Mouse (Mus musculus): Measurements from ENCODE around the gene C77080. TPM values are rescaled to one million over a fixed set of nuclear protein-coding genes. Genes with fewer than 3 reads are reported as not detected.

C77080 gene
- polyA plus RNA-seq, 1 experiment from 2014 or later, result 4.5 TPM

GRCm38 (mm10) chr4:129293702-129294101, 32.5 kb upstream of the C77080 start:
- no peaks in the 10 kb centered on the region for H3K27me3 ChIP-seq (ENCODE audit: control insufficient read depth, insufficient read depth, low read length)
- H3K4me2 ChIP-seq (ENCODE audit: low read depth, low read length), result no peak overlapping the region
- ATAC-seq (ENCODE audit: low read depth), result no peak
- no peak overlapping the region for H3K9ac ChIP-seq (replicated peaks; ENCODE audit: low read depth, low read length)
- no peaks in the 10 kb centered on the region for H3K4me1 ChIP-seq (ENCODE audit: control insufficient read depth, insufficient read depth, low read length)
- H3K9me3 ChIP-seq (ENCODE audit: control insufficient read depth, low read length), result no peaks in the 10 kb centered on the region
- WGBS, result 49% methylated on average over 16 of the region's 16 CpGs
- no peak overlapping the region for H3K4me3 ChIP-seq (ENCODE audit: low read depth, low read length)
- H3K36me3 ChIP-seq (ENCODE audit: control insufficient read depth, insufficient read depth, low read length), result no peaks in the 10 kb centered on the region
- H3K27ac ChIP-seq (ENCODE audit: low read depth, low read length), result no peak overlapping the region

- ATAC-seq (ENCODE audit: low read depth), result no peak
- no peak overlapping the region for H3K4me2 ChIP-seq (ENCODE audit: low read depth, low read length)
- H3K4me1 ChIP-seq (ENCODE audit: control insufficient read depth, insufficient read depth, low read length), result no peaks in the 10 kb centered on the region
- H3K36me3 ChIP-seq (ENCODE audit: control insufficient read depth, insufficient read depth, low read length), result no peaks in the 10 kb centered on the region
- H3K27ac ChIP-seq (ENCODE audit: low read depth, low read length), result no peak overlapping the region
- no peaks in the 10 kb centered on the region for H3K9me3 ChIP-seq (ENCODE audit: control insufficient read depth, low read length)
- H3K9ac ChIP-seq (replicated peaks; ENCODE audit: low read depth, low read length), result no peak overlapping the region
- WGBS, result 63% methylated on average over 7 of the region's 7 CpGs
- no peaks in the 10 kb centered on the region for H3K27me3 ChIP-seq (ENCODE audit: control insufficient read depth, insufficient read depth, low read length)
- H3K4me3 ChIP-seq (ENCODE audit: low read depth, low read length), result no peak overlapping the region
Measured at GRCm38 (mm10) chr4:129292831-129293230, 31.6 kb upstream of the C77080 start.

DNA sequence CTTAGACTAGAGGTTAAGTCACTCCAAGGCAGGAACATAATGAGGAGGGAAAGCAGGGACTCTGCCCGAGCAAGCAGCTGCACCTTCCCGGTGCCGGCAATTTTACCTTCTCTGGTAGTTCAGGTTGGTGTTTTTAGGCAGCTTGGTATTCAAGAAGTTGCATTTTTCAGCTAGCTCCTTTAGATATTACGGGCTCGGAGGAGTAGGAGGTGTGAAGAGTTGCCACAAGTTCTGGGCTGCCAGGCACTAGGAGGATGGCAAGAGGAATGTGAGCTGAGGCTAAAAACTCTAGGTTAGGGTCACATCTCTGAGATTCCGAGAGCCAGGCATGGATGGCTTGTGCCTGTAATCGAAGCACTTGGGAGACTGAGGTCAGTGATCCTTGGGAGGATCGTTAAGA, 28.5 kb upstream of the C77080 start:
- 94% methylated on average over 8 of the region's 8 CpGs for WGBS
- no peaks in the 10 kb centered on the region for H3K9me3 ChIP-seq (ENCODE audit: control insufficient read depth, low read length)
- H3K27me3 ChIP-seq (ENCODE audit: control insufficient read depth, insufficient read depth, low read length), result 0 out of 2 replicates have a peak, but pooled peaks cover 2% of the 10 kb centered on the region
- no peak overlapping the region for H3K27ac ChIP-seq (ENCODE audit: low read depth, low read length)
- H3K36me3 ChIP-seq (ENCODE audit: control insufficient read depth, insufficient read depth, low read length), result no peaks in the 10 kb centered on the region
- H3K4me3 ChIP-seq (ENCODE audit: low read depth, low read length), result no peak overlapping the region
- peaks cover 12% of the 10 kb centered on the region for H3K4me1 ChIP-seq (ENCODE audit: control insufficient read depth, insufficient read depth, low read length)
- no peak for ATAC-seq (ENCODE audit: low read depth)
- H3K9ac ChIP-seq (replicated peaks; ENCODE audit: low read depth, low read length), result no peak overlapping the region
- no peak overlapping the region for H3K4me2 ChIP-seq (ENCODE audit: low read depth, low read length)

GRCm38 (mm10) chr4:129288067-129288466, 26.9 kb upstream of the C77080 start:
- ATAC-seq (ENCODE audit: low read depth), result no peak
- Histone ChIP-seq H3K9ac (replicated peaks; ENCODE audit: low read depth, low read length) (peak overlapping the region; percentile 63; the same call in 1 of the 2 replicates), H3K4me2 (ENCODE audit: low read depth, low read length) (peak overlapping the region; percentile 84)

DNA sequence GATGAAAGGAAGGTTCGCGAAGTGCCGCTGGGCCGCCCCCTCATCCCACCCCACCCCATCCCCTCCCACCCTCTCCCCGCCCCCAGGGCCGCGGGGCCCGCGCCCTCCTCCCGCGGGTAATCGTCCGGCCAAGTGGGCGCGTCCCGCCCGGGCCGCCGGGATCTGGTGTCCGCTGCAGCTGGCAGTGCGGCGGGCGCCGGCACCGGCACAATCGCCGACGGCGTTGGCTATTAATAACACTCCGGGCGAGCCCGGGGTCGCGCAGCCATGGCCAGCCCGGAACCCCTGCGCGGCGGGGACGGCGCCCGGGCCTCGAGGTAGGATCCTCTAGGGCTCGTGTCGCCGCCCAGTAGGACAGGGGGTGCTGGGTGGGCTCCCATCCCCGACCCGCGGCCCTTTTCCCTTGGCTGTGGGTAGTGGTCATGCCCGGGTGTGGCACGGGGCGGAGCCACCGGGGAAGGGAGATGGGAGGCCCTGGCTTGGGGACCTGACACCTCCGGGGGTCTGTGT, 26.3 kb upstream of the C77080 start, which contains the start of gene Sync:
Sync (plus strand) TSS at position 146 of the 510 bp plus-strand sequence.
- Histone ChIP-seq H3K27me3 (ENCODE audit: control insufficient read depth, insufficient read depth, low read length) (0 out of 2 replicates have a peak, but pooled peaks cover 2% of the 10 kb centered on the region), H3K4me3 (ENCODE audit: low read depth, low read length) (peak within 1 kb of the TSS; percentile 48), H3K4me1 (ENCODE audit: control insufficient read depth, insufficient read depth, low read length) (peaks cover 12% of the 10 kb centered on the region), H3K4me2 (ENCODE audit: low read depth, low read length) (peak within 1 kb of the TSS; percentile 84), H3K9me3 (ENCODE audit: control insufficient read depth, low read length) (no peaks in the 10 kb centered on the region), H3K9ac (replicated peaks; ENCODE audit: low read depth, low read length) (peak within 1 kb of the TSS; percentile 63), H3K27ac (ENCODE audit: low read depth, low read length) (no peak within 1 kb of the TSS), H3K36me3 (ENCODE audit: control insufficient read depth, insufficient read depth, low read length) (no peaks in the 10 kb centered on the region)
- peak; percentile 41; the same call in 1 of the 2 replicates for ATAC-seq (ENCODE audit: low read depth)
- WGBS, result under 1% methylated on average over 30 of the region's 53 CpGs

More at GRCm38 (mm10) chr4:129288067-129288466, 26.9 kb upstream of the C77080 start:
- Histone ChIP-seq H3K27me3 (ENCODE audit: control insufficient read depth, insufficient read depth, low read length) (0 out of 2 replicates have a peak, but pooled peaks cover 2% of the 10 kb centered on the region), H3K4me1 (ENCODE audit: control insufficient read depth, insufficient read depth, low read length) (peaks cover 12% of the 10 kb centered on the region), H3K9me3 (ENCODE audit: control insufficient read depth, low read length) (no peaks in the 10 kb centered on the region), H3K36me3 (ENCODE audit: control insufficient read depth, insufficient read depth, low read length) (no peaks in the 10 kb centered on the region), H3K27ac (ENCODE audit: low read depth, low read length) (no peak overlapping the region), H3K4me3 (ENCODE audit: low read depth, low read length) (peak overlapping the region; percentile 48)
- 31% methylated on average over 3 of the region's 3 CpGs for WGBS

DNA sequence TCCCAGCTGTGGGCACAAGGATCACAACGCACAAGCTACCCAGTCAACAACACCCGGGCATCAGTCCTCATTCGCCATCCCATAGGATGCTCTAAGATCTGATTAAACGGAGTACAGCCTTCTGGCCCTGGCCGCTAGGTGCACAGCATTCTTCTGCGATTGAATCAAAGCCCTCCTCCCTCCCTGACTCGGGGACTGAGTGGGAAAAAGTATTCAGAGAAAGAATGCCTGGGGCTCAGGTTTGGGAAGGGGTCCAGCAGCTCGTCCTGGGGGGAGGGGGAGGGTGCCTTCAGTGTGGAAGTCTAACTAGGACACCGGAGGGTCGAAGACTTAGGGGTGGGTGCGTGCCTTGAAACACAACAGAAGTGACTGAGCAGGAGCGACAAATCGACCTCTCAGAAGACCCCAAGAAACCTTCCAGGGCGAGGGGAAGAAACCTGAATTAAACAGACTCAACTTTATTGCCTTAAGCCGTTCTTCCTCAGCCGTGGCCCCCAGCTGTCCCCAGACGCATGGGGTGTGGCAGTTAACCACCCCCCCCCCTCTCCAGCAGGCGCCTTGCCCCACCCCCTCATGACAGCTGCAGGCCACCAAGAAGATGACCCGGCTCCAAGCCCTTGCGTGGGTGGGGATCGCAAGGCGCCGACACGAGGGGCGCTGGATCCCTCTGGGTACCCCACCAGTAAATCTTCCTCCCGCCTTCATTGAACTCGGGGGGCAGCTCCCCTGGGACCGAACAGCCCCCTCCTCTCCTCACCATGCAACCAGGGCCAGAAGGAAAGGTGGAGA, 25.7 kb upstream of the C77080 start:
- WGBS, result 3% methylated on average over 27 of the region's 28 CpGs
- Histone ChIP-seq H3K4me2 (ENCODE audit: low read depth, low read length) (peak overlapping the region; percentile 84), H3K4me1 (ENCODE audit: control insufficient read depth, insufficient read depth, low read length) (peaks cover 12% of the 10 kb centered on the region), H3K9me3 (ENCODE audit: control insufficient read depth, low read length) (no peaks in the 10 kb centered on the region), H3K4me3 (ENCODE audit: low read depth, low read length) (peak overlapping the region; percentile 48), H3K36me3 (ENCODE audit: control insufficient read depth, insufficient read depth, low read length) (no peaks in the 10 kb centered on the region), H3K27me3 (ENCODE audit: control insufficient read depth, insufficient read depth, low read length) (0 out of 2 replicates have a peak, but pooled peaks cover 2% of the 10 kb centered on the region), H3K9ac (replicated peaks; ENCODE audit: low read depth, low read length) (peak overlapping the region; percentile 63), H3K27ac (ENCODE audit: low read depth, low read length) (no peak overlapping the region)
- 0 out of 2 replicates have a peak, but pooled peaks have one; percentile 4 for ATAC-seq (ENCODE audit: low read depth)

- peak; percentile 24; the same call in 1 of the 2 replicates for ATAC-seq (ENCODE audit: low read depth)
- peak overlapping the region; percentile 84; the same call in 1 of the 2 replicates for H3K4me2 ChIP-seq (ENCODE audit: low read depth, low read length)
- no peaks in the 10 kb centered on the region for H3K9me3 ChIP-seq (ENCODE audit: control insufficient read depth, low read length)
- H3K4me1 ChIP-seq (ENCODE audit: control insufficient read depth, insufficient read depth, low read length), result peaks cover 12% of the 10 kb centered on the region
- no peak overlapping the region for H3K4me3 ChIP-seq (ENCODE audit: low read depth, low read length)
- 67% methylated on average over 5 of the region's 5 CpGs for WGBS
- H3K9ac ChIP-seq (replicated peaks; ENCODE audit: low read depth, low read length), result no peak overlapping the region
- no peaks in the 10 kb centered on the region for H3K36me3 ChIP-seq (ENCODE audit: control insufficient read depth, insufficient read depth, low read length)
- 0 out of 2 replicates have a peak, but pooled peaks cover 2% of the 10 kb centered on the region for H3K27me3 ChIP-seq (ENCODE audit: control insufficient read depth, insufficient read depth, low read length)
- no peak overlapping the region for H3K27ac ChIP-seq (ENCODE audit: low read depth, low read length)
Measured at GRCm38 (mm10) chr4:129286001-129286682, 24.9 kb upstream of the C77080 start.

DNA sequence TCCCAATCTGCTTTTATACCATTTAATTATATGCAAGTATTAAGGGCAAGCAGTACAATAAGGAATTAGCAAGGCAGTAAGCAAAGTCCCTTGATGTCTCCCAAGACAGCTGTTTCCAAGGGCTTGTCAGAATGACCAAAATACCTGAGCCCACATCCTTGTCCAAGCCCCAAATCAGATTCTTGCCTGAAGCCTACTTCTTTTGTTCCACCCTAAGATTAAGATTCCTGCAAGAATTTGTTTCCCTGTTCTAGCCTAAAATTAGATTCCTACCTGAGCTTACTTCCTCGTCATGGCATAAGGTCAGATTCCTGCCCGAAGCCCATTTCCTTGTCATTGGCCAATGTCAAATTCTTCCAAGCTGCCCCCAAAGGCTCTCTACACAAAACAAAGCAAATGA, 23.5 kb upstream of the C77080 start:
- Histone ChIP-seq H3K27ac (ENCODE audit: low read depth, low read length) (no peak overlapping the region), H3K27me3 (ENCODE audit: control insufficient read depth, insufficient read depth, low read length) (0 out of 2 replicates have a peak, but pooled peaks cover 2% of the 10 kb centered on the region), H3K36me3 (ENCODE audit: control insufficient read depth, insufficient read depth, low read length) (no peaks in the 10 kb centered on the region), H3K4me2 (ENCODE audit: low read depth, low read length) (no peak overlapping the region), H3K4me1 (ENCODE audit: control insufficient read depth, insufficient read depth, low read length) (peaks cover 12% of the 10 kb centered on the region), H3K9me3 (ENCODE audit: control insufficient read depth, low read length) (no peaks in the 10 kb centered on the region), H3K9ac (replicated peaks; ENCODE audit: low read depth, low read length) (no peak overlapping the region), H3K4me3 (ENCODE audit: low read depth, low read length) (no peak overlapping the region)
- 88% methylated on average over 2 of the region's 2 CpGs for WGBS
- no peak for ATAC-seq (ENCODE audit: low read depth)

Data from neural tube, embryonic 14.5 days (tissue).